Mouse (Mus musculus) forebrain, embryonic 12.5 days (tissue): Measurements from ENCODE around the gene Cherp. TPM values are rescaled to one million over a fixed set of nuclear protein-coding genes. Genes with fewer than 3 reads are reported as not detected.

Experiments
- ATAC-seq: fragments of 200-750 bp; cut with Nextera tagmentation; 2 replicates; pipeline ENCODE4 v1.8.0; 2017; ENCODE audit warnings: moderate TSS enrichment; ENCODE audit not compliant: low FRiP score
- H3K27ac ChIP-seq: fragments of 300-500 bp; sonication (generic); 2 replicates; pipeline ENCODE4 v1.5.1; 2016; ENCODE audit warnings: mild to moderate bottlenecking
- H3K27me3 ChIP-seq: fragments of 300-500 bp; sonication (generic); 2 replicates; pipeline ENCODE4 v1.6.1; 2016; ENCODE audit warnings: mild to moderate bottlenecking
- H3K36me3 ChIP-seq: fragments of 300-500 bp; sonication (generic); replicated peaks from 2 replicates; pipeline ENCODE4 v1.6.1; 2016; ENCODE audit warnings: mild to moderate bottlenecking
- H3K4me1 ChIP-seq: fragments of 300-500 bp; sonication (generic); 2 replicates; pipeline ENCODE4 v1.6.1; 2016
- H3K4me2 ChIP-seq: fragments of 300-500 bp; sonication (generic); 2 replicates; pipeline ENCODE4 v1.6.1; 2016; ENCODE audit warnings: mild to moderate bottlenecking, moderate library complexity
- H3K4me3 ChIP-seq: fragments of 300-500 bp; sonication (generic); replicated peaks from 2 replicates; pipeline ENCODE4 v1.5.1; 2016; ENCODE audit warnings: mild to moderate bottlenecking
- H3K9ac ChIP-seq: fragments of 300-500 bp; sonication (generic); 2 replicates; pipeline ENCODE4 v1.6.1; 2016; ENCODE audit warnings: mild to moderate bottlenecking
- H3K9me3 ChIP-seq: fragments of 300-500 bp; sonication (generic); 2 replicates; pipeline ENCODE4 v1.6.1; 2016
- WGBS: fragments of 180-500 bp; shearing (Covaris S2); methylation state at CpG from one replicate; pipeline ENCODE4 v1.1.7; 2016; 5-methylcytosine and 5-hydroxymethylcytosine counted together
- microRNA-seq: library from miRNA; unstranded; fragments of <30 nt; microRNA quantifications from one replicate; pipeline ENCODE4, GENCODE M21; 2017
- polyA plus RNA-seq: library from polyadenylated mRNA; unstranded; fragments of >200 nt; fragmentation: Nextera tagmentation; extraction: Ambion mirVana; gene quantifications from 2 replicates; pipeline ENCODE4 v1.2.1, GENCODE M21; 2016

The Cherp gene
- polyA plus RNA-seq, 1 experiment from 2014 or later = 77.3 TPM

- no peak for ATAC-seq
- no peaks in the 10 kb centered on the region for H3K27me3 ChIP-seq
- peaks cover 30% of the 10 kb centered on the region for H3K4me1 ChIP-seq
- peaks cover 3% of the 10 kb centered on the region; the same call in 1 of the 2 replicates for H3K36me3 ChIP-seq
- no peak overlapping the region for H3K4me3 ChIP-seq
- no peak overlapping the region for H3K9ac ChIP-seq
- H3K9me3 ChIP-seq = no peaks in the 10 kb centered on the region
- H3K27ac ChIP-seq = no peak overlapping the region
- H3K4me2 ChIP-seq = no peak overlapping the region
- WGBS = 59% methylated on average over 1 of the region's 1 CpGs
These were observed 52.1 kb downstream of the Cherp start for GRCm38 (mm10) chr8:72422926-72423325.

- peak within 1 kb of the TSS; percentile 90 for H3K9ac ChIP-seq
- H3K27me3 ChIP-seq = no peaks in the 10 kb centered on the region
- H3K9me3 ChIP-seq = no peaks in the 10 kb centered on the region
- H3K4me2 ChIP-seq = peak within 1 kb of the TSS; percentile 80
- WGBS = under 1% methylated on average over 48 of the region's 48 CpGs
- H3K4me1 ChIP-seq = peaks cover 42% of the 10 kb centered on the region
- peaks cover 3% of the 10 kb centered on the region; the same call in 1 of the 2 replicates for H3K36me3 ChIP-seq
- H3K4me3 ChIP-seq = peak within 1 kb of the TSS; percentile 85
- H3K27ac ChIP-seq = peak within 1 kb of the TSS; percentile 91
- ATAC-seq = peak; percentile 98
These were observed 53.4 kb downstream of the Cherp start, which contains the start of gene Eps15l1 for GRCm38 (mm10) chr8:72421362-72422335. Gene Eps15l1, minus strand, starts transcription at chr8:72421460.

GRCm38 (mm10) chr8:72420571-72421361 lies 54.3 kb downstream of the Cherp start:
- Histone ChIP-seq H3K27ac (peak overlapping the region; percentile 91), H3K4me3 (peak overlapping the region; percentile 85), H3K36me3 (peaks cover 3% of the 10 kb centered on the region; the same call in 1 of the 2 replicates), H3K4me2 (peak overlapping the region; percentile 80), H3K27me3 (no peaks in the 10 kb centered on the region), H3K9ac (peak overlapping the region; percentile 90), H3K9me3 (no peaks in the 10 kb centered on the region), H3K4me1 (peaks cover 49% of the 10 kb centered on the region)
- 2% methylated on average over 65 of the region's 73 CpGs for WGBS
- peak; percentile 76 for ATAC-seq

GRCm38 (mm10) chr8:72418073-72418472 lies 57.0 kb downstream of the Cherp start:
- ATAC-seq = no peak
- no peak overlapping the region for H3K27ac ChIP-seq
- no peak overlapping the region for H3K9ac ChIP-seq
- H3K4me2 ChIP-seq = no peak overlapping the region
- 93% methylated on average over 4 of the region's 4 CpGs for WGBS
- H3K27me3 ChIP-seq = no peaks in the 10 kb centered on the region
- peaks cover 56% of the 10 kb centered on the region for H3K4me1 ChIP-seq
- H3K36me3 ChIP-seq = peaks cover 3% of the 10 kb centered on the region
- H3K9me3 ChIP-seq = no peaks in the 10 kb centered on the region
- no peak overlapping the region for H3K4me3 ChIP-seq

GRCm38 (mm10) chr8:72415252-72415651 lies 59.8 kb downstream of the Cherp start:
- ATAC-seq = no peak
- Histone ChIP-seq H3K27me3 (no peaks in the 10 kb centered on the region), H3K4me2 (no peak overlapping the region), H3K9me3 (no peaks in the 10 kb centered on the region), H3K36me3 (peaks cover 13% of the 10 kb centered on the region), H3K27ac (no peak overlapping the region), H3K4me1 (peaks cover 48% of the 10 kb centered on the region), H3K9ac (no peak overlapping the region), H3K4me3 (no peak overlapping the region)
- WGBS = 72% methylated on average over 2 of the region's 2 CpGs

- no peak overlapping the region for H3K4me3 ChIP-seq
- peaks cover 11% of the 10 kb centered on the region for H3K36me3 ChIP-seq
- H3K4me1 ChIP-seq = peaks cover 34% of the 10 kb centered on the region
- H3K9me3 ChIP-seq = no peaks in the 10 kb centered on the region
- ATAC-seq = no peak
- H3K27ac ChIP-seq = no peak overlapping the region
- no peaks in the 10 kb centered on the region for H3K27me3 ChIP-seq
- 93% methylated on average over 7 of the region's 7 CpGs for WGBS
- H3K4me2 ChIP-seq = no peak overlapping the region
- H3K9ac ChIP-seq = no peak overlapping the region
These were observed 61.2 kb downstream of the Cherp start for GRCm38 (mm10) chr8:72413839-72414238.

Small RNA genes lying within 50 kb of the gene (microRNA-seq; reads per million reads assigned to microRNA genes)
- 2.4 reads per million, percentile 3 among the genes with 10 or more reads in this experiment for gene Mir7068

Other genes with a start within 250 kb of the Cherp start
- 193 and 196 TPM in 2 replicates for gene Ap1m1, start 235.2 kb downstream of the Cherp start, polyA plus RNA-seq
- gene Gm10282, start 170.0 kb downstream of the Cherp start, polyA plus RNA-seq = 34.4 and 36.6 TPM in 2 replicates
- gene Klf2, start 156.2 kb downstream of the Cherp start, polyA plus RNA-seq = 4.6 and 5.0 TPM in 2 replicates
- 73.5 and 74.3 TPM in 2 replicates for gene Eps15l1, start 53.8 kb downstream of the Cherp start, polyA plus RNA-seq
- gene Calr3, start 31.4 kb downstream of the Cherp start, polyA plus RNA-seq = 1.1 and 1.6 TPM in 2 replicates
- 16.7 and 16.9 TPM in 2 replicates for gene 1700030K09Rik, start 31.3 kb downstream of the Cherp start, polyA plus RNA-seq
- gene Slc35e1, start 17.4 kb upstream of the Cherp start, polyA plus RNA-seq = 16.4 and 21.2 TPM in 2 replicates
- gene Med26, start 73.0 kb upstream of the Cherp start, polyA plus RNA-seq = 20.2 and 20.8 TPM in 2 replicates
- 108 and 123 TPM in 2 replicates for gene Smim7, start 95.9 kb upstream of the Cherp start, polyA plus RNA-seq
- 10.8 and 12.4 TPM in 2 replicates for gene Tmem38a, start 96.8 kb upstream of the Cherp start, polyA plus RNA-seq
- gene Nwd1, start 171.5 kb upstream of the Cherp start, polyA plus RNA-seq = 0.29 and 0.81 TPM in 2 replicates
- 151 and 152 TPM in 2 replicates for gene Sin3b, start 248.1 kb upstream of the Cherp start, polyA plus RNA-seq